Mouse (Mus musculus) testis, adult 2 months (tissue): ENCODE results near the gene Srpx2. TPM values are rescaled to one million over a fixed set of nuclear protein-coding genes. Genes with fewer than 3 reads are reported as not detected.

Experiments
- H3K27ac ChIP-seq: fragments of 200-500 bp; 2 replicates; pipeline ENCODE4 v1.5.1; 2012; ENCODE audit warnings: low read depth, low read length; ENCODE audit not compliant: control insufficient read depth, insufficient read depth
- H3K27me3 ChIP-seq: fragments of 200-500 bp; 2 replicates; pipeline ENCODE4 v1.6.1; 2012; ENCODE audit warnings: mild to moderate bottlenecking, low read length, moderate library complexity; ENCODE audit not compliant: control insufficient read depth, insufficient read depth
- H3K36me3 ChIP-seq: fragments of 200-500 bp; 2 replicates; pipeline ENCODE4 v1.6.1; 2012; ENCODE audit warnings: mild to moderate bottlenecking, low read length; ENCODE audit not compliant: control insufficient read depth, insufficient read depth
- H3K4me1 ChIP-seq: fragments of 200-500 bp; 2 replicates; pipeline ENCODE4 v1.6.1; 2012; ENCODE audit warnings: low read length; ENCODE audit not compliant: control insufficient read depth, insufficient read depth
- H3K4me3 ChIP-seq: fragments of 200-500 bp; 2 replicates; pipeline ENCODE4 v1.5.1; 2012; ENCODE audit warnings: low read depth, mild to moderate bottlenecking, low read length, moderate library complexity, mixed read lengths; ENCODE audit not compliant: control insufficient read depth
- CTCF ChIP-seq: fragments of 200-500 bp; IDR thresholded peaks from 2 replicates; pipeline ENCODE4 v1.5.1; 2012; ENCODE audit warnings: low read depth, mild to moderate bottlenecking, inconsistent platforms, low read length, moderate library complexity; ENCODE audit not compliant: control insufficient read depth, insufficient read depth, insufficient replicate concordance
- POLR2A ChIP-seq: fragments of 200-500 bp; IDR thresholded peaks from 2 replicates; pipeline ENCODE4 v1.6.1; 2012; ENCODE audit warnings: low read depth, mild to moderate bottlenecking, inconsistent platforms, low read length, moderate library complexity; ENCODE audit not compliant: control insufficient read depth
- polyA plus RNA-seq: library from polyadenylated mRNA; depleted of rRNA; stranded (reverse); fragments of >200 nt; gene quantifications from 2 replicates; pipeline ENCODE4 v1.2.3, GENCODE M21; 2012

The Srpx2 gene
- polyA plus RNA-seq, 1 experiment = 0.78 TPM

DNA sequence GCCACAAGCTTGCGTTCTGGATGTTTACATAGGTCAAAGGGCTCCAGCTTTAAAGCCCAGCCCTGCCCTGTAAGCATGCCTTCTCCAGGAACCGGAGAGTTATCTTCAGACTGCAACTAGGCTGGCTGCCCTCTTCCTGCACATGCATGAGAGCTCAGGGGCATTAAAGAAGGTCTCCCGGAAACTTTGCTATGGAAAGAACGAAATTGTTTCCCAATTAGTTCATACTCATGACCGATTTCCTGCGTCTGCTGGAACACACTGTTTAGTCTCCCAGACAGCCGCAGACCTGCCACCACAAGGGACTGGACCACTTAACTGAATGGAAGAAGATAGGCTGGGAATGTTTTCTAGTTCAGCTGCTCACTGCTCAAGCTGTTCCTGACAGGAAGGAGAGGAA is 6.0 kb downstream of the Srpx2 start:
- Histone ChIP-seq H3K36me3 (no peaks in the 10 kb centered on the region), H3K27me3 (no peaks in the 10 kb centered on the region), H3K4me1 (no peaks in the 10 kb centered on the region), H3K27ac (no peak overlapping the region), H3K4me3 (no peak overlapping the region)
- TF ChIP-seq POLR2A (no peak), CTCF (no peak)

DNA sequence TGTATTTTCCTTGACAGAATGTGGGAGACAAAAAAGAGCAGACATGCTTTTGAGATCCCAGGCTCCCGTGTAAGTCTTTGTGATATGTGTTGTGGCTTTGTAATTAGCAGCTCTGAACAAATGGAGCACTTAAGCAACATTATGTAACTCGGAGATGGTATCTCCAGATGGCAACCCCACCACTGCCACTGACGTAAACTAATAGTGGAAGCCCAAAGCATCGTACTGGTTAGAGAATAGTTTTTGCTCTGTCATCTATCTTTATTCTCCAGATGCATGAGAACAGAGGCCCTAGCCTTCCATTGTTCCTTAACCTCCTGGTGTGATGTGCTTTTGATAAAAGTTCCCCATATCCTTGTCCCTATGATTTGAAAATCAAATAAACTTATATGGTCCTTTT is 13.0 kb downstream of the Srpx2 start:
- H3K27me3 ChIP-seq = no peaks in the 10 kb centered on the region
- no peak for TF ChIP-seq CTCF
- TF ChIP-seq POLR2A = no peak
- H3K4me1 ChIP-seq = no peaks in the 10 kb centered on the region
- no peak overlapping the region for H3K4me3 ChIP-seq
- H3K36me3 ChIP-seq = no peaks in the 10 kb centered on the region
- H3K27ac ChIP-seq = no peak overlapping the region

DNA sequence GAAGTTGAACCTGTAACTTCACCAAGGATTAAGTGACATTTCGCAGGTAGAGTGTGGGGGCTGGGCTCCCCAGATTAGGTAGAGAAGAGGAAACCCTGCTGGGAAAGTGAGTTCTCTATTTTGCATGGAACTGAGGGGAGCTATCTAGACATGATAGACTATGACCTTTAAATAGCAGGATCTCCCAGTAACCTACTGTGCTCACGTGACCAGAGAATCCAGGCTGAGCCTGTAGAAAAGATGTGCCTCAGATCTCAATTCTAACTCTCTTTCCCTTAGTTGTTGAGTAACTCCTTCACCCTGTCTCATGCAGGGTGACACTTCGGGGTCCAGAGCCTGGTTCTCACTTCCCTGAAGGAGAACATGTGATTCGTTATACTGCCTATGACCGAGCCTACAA is 18.5 kb downstream of the Srpx2 start:
- Histone ChIP-seq H3K4me3 (no peak overlapping the region), H3K4me1 (no peaks in the 10 kb centered on the region), H3K27me3 (no peaks in the 10 kb centered on the region), H3K36me3 (no peaks in the 10 kb centered on the region), H3K27ac (no peak overlapping the region)
- TF ChIP-seq CTCF = no peak
- no peak for TF ChIP-seq POLR2A

DNA sequence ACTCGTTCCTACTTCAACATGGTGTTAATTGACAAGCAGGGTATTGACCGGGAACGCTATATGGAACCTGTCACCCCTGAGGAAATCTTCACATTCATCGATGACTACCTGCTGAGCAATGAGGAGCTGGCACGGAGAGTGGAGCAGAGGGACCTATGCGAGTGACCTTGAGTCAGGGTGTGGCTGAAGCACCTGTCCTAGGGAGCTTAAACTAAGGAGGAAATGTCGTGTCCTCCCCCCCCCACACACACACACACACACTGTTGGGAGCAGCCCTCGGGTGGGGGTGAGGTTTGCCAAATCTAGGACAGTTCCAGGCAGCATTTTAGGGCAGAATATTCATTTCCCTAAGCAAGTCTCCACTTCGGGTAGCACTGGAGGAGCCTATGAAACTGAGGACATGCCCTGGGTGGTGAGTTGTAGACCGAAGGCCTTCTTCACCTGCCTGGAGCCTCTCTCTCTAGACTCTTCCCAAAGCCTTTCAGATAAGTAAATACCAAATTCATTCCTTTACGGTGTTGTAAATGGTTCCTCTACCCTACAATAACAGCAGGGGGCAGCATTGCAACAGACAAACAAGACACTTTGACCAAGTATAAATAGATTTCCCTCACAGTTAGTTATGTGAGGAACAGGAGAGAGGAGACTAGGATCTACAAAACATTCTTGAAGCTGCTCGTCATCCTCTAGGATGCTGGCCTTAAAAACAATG is 23.2 kb downstream of the Srpx2 start:
- TF ChIP-seq POLR2A = no peak
- no peak for TF ChIP-seq CTCF
- H3K4me1 ChIP-seq = no peaks in the 10 kb centered on the region
- H3K36me3 ChIP-seq = no peaks in the 10 kb centered on the region
- H3K4me3 ChIP-seq = no peak overlapping the region
- no peak overlapping the region for H3K27ac ChIP-seq
- no peaks in the 10 kb centered on the region for H3K27me3 ChIP-seq

DNA sequence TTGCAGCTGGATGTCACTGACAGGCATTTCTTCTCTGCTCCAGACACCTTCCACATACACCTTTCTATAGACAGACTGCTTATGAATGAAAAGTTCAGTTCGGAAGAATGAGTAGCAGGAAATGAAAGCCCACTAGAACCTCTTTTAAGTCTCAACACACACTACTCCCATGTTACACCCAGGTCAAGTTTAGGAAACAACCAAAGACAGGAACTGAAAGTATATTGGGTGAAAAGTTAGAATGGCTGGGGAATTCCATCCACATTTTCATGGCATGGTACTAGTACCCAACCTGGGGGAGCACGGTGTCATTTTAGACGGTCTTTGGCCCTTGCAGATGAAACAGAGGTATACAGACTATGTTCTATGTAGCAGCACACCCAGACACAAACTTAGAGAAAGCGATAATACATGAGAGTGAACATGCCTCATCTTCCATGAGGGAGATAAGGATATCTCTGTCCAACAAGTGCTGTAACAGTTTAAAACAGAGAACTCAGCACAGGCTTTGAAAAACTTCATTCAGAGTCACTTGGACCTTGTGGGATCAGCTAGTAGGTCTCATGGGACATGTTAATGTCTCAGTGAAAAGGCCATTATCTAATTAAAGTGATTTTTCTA is 28.5 kb downstream of the Srpx2 start:
- TF ChIP-seq CTCF = no peak
- no peak for TF ChIP-seq POLR2A
- Histone ChIP-seq H3K4me1 (no peaks in the 10 kb centered on the region), H3K27me3 (no peaks in the 10 kb centered on the region), H3K4me3 (no peak overlapping the region), H3K27ac (no peak overlapping the region), H3K36me3 (no peaks in the 10 kb centered on the region)

DNA sequence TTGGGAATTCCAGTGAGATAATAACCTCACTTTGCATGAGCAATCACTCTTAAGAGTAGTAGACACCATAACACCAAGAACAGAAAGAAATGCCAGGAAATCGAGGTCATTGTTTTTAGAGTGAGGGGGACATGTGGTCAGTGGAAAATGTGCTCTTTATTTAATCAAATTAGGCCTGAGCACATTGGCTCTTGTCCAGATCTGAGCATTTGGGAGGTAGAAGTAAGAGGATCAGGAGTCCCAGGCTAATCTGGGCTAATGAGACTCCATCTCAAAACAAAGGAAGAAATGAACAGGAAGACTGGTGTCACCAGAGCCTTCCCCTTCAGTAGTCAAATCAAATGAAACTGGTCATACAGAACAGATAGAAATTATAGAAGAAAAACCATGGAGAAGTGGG is 31.3 kb downstream of the Srpx2 start:
- Histone ChIP-seq H3K4me3 (no peak overlapping the region), H3K27me3 (no peaks in the 10 kb centered on the region), H3K4me1 (no peaks in the 10 kb centered on the region), H3K36me3 (no peaks in the 10 kb centered on the region), H3K27ac (no peak overlapping the region)
- TF ChIP-seq CTCF (no peak), POLR2A (no peak)

DNA sequence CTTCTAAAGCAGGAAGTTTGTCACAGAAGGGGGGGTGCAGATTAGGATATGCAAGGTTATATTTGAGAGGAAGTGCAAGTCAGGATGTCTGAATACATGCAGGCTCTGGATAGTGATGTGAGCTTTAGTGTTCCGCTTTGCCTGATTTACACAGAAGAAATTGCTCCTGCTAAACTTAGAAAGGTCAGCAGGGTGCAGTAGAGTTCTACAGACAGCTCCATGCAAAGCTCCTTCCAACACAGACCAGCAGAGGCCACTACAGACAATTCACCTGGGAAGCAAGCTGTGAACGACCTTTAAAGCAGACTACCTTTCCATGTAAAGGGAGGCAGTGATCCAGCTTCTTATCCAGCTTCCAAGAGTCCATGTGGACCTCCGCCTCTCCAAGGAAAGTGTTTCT is 39.2 kb downstream of the Srpx2 start:
- Histone ChIP-seq H3K36me3 (no peaks in the 10 kb centered on the region), H3K27me3 (no peaks in the 10 kb centered on the region)
- TF ChIP-seq POLR2A (no peak), CTCF (no peak)

More for the DNA sequence above, 39.2 kb downstream of the Srpx2 start:
- no peaks in the 10 kb centered on the region for H3K4me1 ChIP-seq
- H3K27ac ChIP-seq = no peak overlapping the region
- H3K4me3 ChIP-seq = no peak overlapping the region
